Mouse (Mus musculus) ES-E14 (cell line): Measurements from ENCODE around the gene Mrap2. TPM values are rescaled to one million over a fixed set of nuclear protein-coding genes. Genes with fewer than 3 reads are reported as not detected.
"Not testable (repeated sequence)": the region's sequence is repeated elsewhere in the genome, so short reads cannot be mapped to it uniquely, and the experiment has no call there.

Source experiments
- DNase-seq: peaks from one replicate; pipeline ENCODE4 v3.0.0-alpha.2; 2013; ENCODE audit warnings: low read depth, low spot score
- H3K27ac ChIP-seq: 2 replicates; pipeline ENCODE4 v1.5.1; 2012; ENCODE audit warnings: low read depth, mild to moderate bottlenecking, low read length, moderate library complexity, mixed read lengths; ENCODE audit not compliant: poor library complexity, insufficient read depth, severe bottlenecking
- H3K36me3 ChIP-seq: 2 replicates; pipeline ENCODE4 v1.6.1; 2012; ENCODE audit warnings: mild to moderate bottlenecking, low read length, moderate library complexity, mixed read lengths; ENCODE audit not compliant: control insufficient read depth, poor library complexity, insufficient read depth, severe bottlenecking
- H3K4me1 ChIP-seq, 2 experiments: fragments of 150-350 bp in 1 of 2; sonication (generic) in 1 of 2; 2 replicates each; pipeline ENCODE4 v1.6.1; 2012; ENCODE audit warnings: low read length in 2 of 2, mild to moderate bottlenecking in 1 of 2, mixed read lengths in 1 of 2; ENCODE audit not compliant: control insufficient read depth in 2 of 2, insufficient read depth in 2 of 2, poor library complexity in 1 of 2
- H3K4me3 ChIP-seq, 2 experiments: fragments of 150-350 bp in 1 of 2; sonication (generic) in 1 of 2; 2 replicates each; pipeline ENCODE4 v1.5.1; 2012; ENCODE audit warnings: low read length in 2 of 2, low read depth in 1 of 2, mild to moderate bottlenecking in 1 of 2, mixed read lengths in 1 of 2; ENCODE audit not compliant: insufficient read depth in 1 of 2, poor library complexity in 1 of 2, severe bottlenecking in 1 of 2
- H3K9ac ChIP-seq: 2 replicates; pipeline ENCODE4 v1.6.1; 2012; ENCODE audit warnings: low read depth, mild to moderate bottlenecking, low read length, mixed read lengths; ENCODE audit not compliant: poor library complexity, insufficient read depth, severe bottlenecking
- H3K9me3 ChIP-seq: fragments of 150-350 bp; sonication (generic); 2 replicates; pipeline ENCODE4 v1.6.1; 2012; ENCODE audit warnings: low read depth, mild to moderate bottlenecking, low read length; ENCODE audit not compliant: control insufficient read depth, insufficient read depth
- CHD2 ChIP-seq: IDR thresholded peaks from 2 replicates; pipeline ENCODE4 v1.6.1; 2014; ENCODE audit warnings: mild to moderate bottlenecking, low read depth, low read length, inconsistent platforms
- HCFC1 ChIP-seq: IDR thresholded peaks from 2 replicates; pipeline ENCODE4 v1.6.1; 2012; ENCODE audit warnings: low read length, inconsistent platforms, borderline replicate concordance; ENCODE audit not compliant: insufficient read depth
- MAFK ChIP-seq: IDR thresholded peaks from 2 replicates; pipeline ENCODE4 v1.6.1; 2014; ENCODE audit warnings: mild to moderate bottlenecking, low read depth, low read length, inconsistent platforms; ENCODE audit not compliant: insufficient read depth
- ZC3H11A ChIP-seq: IDR thresholded peaks from 2 replicates; pipeline ENCODE4 v1.6.1; 2012; ENCODE audit warnings: low read depth, mild to moderate bottlenecking, inconsistent platforms, low read length, borderline replicate concordance
- ZNF384 ChIP-seq: IDR thresholded peaks from 2 replicates; pipeline ENCODE4 v1.6.1; 2012; ENCODE audit warnings: low read depth, low read length, inconsistent platforms
- in situ Hi-C, 2 experiments: fragments of 600-800 bp; cut with MboI; formaldehyde crosslinking; loops; one replicate each; pipeline ENCODE4 v1.15.1; 2025; ENCODE audit warnings: low sequenced_read_pairs in 2 of 2, inconsistent platforms in 1 of 2; ENCODE audit not compliant: unreplicated experiment in 2 of 2
- total RNA-seq: library from RNA; depleted of rRNA; stranded (reverse); fragments of 300-350 nt; gene quantifications from 2 replicates; pipeline ENCODE4 v1.2.3, GENCODE M21; 2012

Mrap2 gene
- total RNA-seq, 1 experiment, result not detected

DNA sequence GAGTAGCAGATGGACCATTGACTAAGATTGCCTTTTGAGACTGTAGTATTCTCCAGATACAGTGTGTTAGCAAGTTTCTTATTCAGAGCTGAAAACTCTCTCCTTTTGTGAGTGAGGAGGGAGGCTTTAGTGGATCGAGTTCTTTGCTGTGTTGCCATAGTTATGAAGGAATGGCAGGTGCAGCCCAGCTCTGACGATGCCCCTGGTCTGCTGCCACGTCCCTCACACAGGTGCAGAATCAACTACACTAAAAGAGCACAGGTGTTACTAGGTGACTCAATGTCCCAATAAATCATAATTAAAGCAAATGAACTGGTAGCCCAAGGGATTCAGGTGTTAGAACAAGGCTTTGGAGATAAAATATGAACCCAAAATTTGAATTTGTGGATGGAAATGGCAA lies 25.1 kb upstream of the Mrap2 start:
- no peaks in the 10 kb centered on the region for H3K9me3 ChIP-seq
- in situ Hi-C loops, result no loop called here
- no peak overlapping the region for H3K9ac ChIP-seq
- H3K36me3 ChIP-seq, result no peaks in the 10 kb centered on the region
- DNase-seq, result no peak
- no peaks in the 10 kb centered on the region for H3K4me1 ChIP-seq
- H3K27ac ChIP-seq, result no peak overlapping the region
- H3K4me3 ChIP-seq, result no peak overlapping the region
- TF ChIP-seq HCFC1 (no peak), ZC3H11A (no peak), ZNF384 (no peak), MAFK (no peak), CHD2 (no peak)

DNA sequence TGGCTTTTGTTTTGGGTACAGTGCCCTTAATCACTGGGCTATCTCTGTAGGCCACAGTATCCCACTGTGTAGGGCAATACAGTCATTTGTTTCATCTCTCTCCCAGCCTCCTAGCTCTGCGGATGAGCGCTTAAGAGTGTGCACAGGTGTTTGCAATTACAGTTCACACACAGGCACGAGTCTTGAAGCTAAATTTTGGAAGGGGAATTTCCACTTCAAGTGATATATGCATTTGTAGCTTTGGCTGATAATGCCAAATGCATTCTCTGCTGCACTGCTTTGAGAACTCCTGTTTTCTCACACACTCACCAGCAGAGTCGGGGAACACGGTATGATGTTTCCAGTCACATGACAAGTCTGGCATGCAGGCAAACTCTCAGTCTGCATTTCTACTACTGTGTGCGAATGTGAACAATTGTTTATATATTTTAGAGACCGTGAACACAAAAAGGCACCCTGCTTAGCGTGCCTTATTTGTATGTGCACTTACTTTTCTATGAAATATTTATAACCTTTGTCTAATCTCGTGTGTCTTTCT lies 22.1 kb upstream of the Mrap2 start:
- in situ Hi-C loops, result no loop called here
- TF ChIP-seq HCFC1 (no peak), ZC3H11A (no peak), ZNF384 (no peak), CHD2 (no peak), MAFK (no peak)
- no peaks in the 10 kb centered on the region for H3K36me3 ChIP-seq
- DNase-seq, result no peak
- no peak overlapping the region for H3K27ac ChIP-seq
- H3K4me1 ChIP-seq, result no peaks in the 10 kb centered on the region
- no peak overlapping the region for H3K4me3 ChIP-seq
- H3K9me3 ChIP-seq, result no peaks in the 10 kb centered on the region
- no peak overlapping the region for H3K9ac ChIP-seq

DNA sequence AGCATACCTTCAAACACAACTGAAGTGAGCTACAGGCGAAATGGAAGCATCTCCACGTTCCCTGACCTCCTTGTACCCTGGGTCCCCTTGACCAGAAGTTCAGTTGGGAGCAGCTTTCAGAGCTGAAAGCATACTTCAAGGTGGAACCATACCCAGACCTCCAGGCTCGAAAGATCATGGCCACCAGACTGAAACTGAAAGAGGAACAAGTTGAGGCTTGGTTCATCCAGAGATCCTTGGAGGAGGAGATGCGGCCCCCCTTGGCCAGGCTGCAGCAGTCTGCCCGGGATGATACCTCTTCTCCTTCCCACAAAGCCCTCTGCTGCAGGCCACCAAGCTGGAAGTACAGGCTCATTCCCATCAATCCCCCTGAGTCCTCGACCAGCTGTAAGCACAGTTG lies 17.1 kb upstream of the Mrap2 start:
- H3K9ac ChIP-seq, H3K27ac ChIP-seq, H3K4me1 ChIP-seq, in situ Hi-C loops, H3K9me3 ChIP-seq, H3K4me3 ChIP-seq, H3K36me3 ChIP-seq, DNase-seq: not testable (repeated sequence)

DNA sequence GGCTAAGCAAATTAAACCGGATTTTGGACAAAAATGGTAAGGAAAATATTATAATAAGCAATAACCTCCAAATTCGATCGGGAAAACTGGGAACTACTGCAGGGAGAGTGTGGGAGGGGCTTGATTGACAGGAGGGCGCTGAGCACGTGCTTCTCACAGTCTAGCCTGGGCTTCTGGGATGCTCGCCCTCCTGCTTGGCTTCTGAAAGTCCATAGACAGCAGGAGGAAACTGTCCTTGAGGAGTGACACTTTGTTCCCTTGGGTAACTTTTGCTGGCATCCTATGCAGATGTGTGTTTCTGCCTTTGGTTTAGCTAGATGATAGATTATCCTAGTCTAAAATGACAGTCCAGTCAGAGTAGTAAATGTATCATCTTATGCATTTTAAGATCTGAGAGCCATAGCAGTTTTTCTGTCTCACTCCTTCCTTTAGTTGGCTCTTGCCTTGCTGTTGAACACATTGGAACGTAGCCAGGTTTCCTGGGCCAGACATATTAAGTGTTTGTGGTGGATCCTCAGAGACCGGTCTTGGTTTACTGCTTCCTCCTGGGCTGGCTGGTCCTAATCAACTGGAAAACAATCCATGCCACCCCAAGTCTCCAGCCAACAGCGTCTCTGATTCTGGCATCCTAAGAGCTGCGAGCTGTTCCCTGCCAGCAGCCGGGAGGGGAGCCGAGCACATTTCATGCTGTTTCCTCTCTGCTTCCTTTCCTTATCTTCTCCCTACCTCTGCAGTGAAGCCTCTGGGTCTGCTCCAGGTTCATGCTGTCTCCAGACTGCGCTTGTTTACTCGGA lies 8.1 kb upstream of the Mrap2 start:
- Histone ChIP-seq H3K9ac (no peak overlapping the region), H3K36me3 (no peaks in the 10 kb centered on the region), H3K9me3 (no peaks in the 10 kb centered on the region), H3K4me3 (no peak overlapping the region), H3K4me1 (no peaks in the 10 kb centered on the region), H3K27ac (no peak overlapping the region)
- TF ChIP-seq MAFK (no peak), HCFC1 (no peak), ZNF384 (no peak), CHD2 (no peak), ZC3H11A (no peak)
- no peak for DNase-seq
- in situ Hi-C loops, result no loop called here
